Mouse (Mus musculus): ENCODE measurements around the gene 1110032F04Rik. TPM values are rescaled to one million over a fixed set of nuclear protein-coding genes. Genes with fewer than 3 reads are reported as not detected.

The 1110032F04Rik gene
- polyA plus RNA-seq (2016; fragmentation: Nextera tagmentation; extraction: Ambion mirVana), result 3.5 and 4.5 TPM in 2 replicates

GRCm38 (mm10) chr3:68869211-68869690 is at the start of gene 1110032F04Rik:
Gene 1110032F04Rik, plus strand, starts transcription at chr3:68869586.
- H3K27ac ChIP-seq, result peak within 1 kb of the TSS; percentile 76
- no peaks in the 10 kb centered on the region for H3K36me3 ChIP-seq
- peaks cover 12% of the 10 kb centered on the region for H3K4me1 ChIP-seq
- peak within 1 kb of the TSS; percentile 73 for H3K9ac ChIP-seq
- H3K4me3 ChIP-seq, result peak within 1 kb of the TSS; percentile 78
- WGBS, result 1% methylated on average over 37 of the region's 62 CpGs
- peak; percentile 86 for ATAC-seq (ENCODE audit: low FRiP score)
- peak within 1 kb of the TSS; percentile 99 for H3K4me2 ChIP-seq (replicated peaks)
- peaks cover 25% of the 10 kb centered on the region for H3K27me3 ChIP-seq
- no peaks in the 10 kb centered on the region for H3K9me3 ChIP-seq (replicated peaks)

DNA sequence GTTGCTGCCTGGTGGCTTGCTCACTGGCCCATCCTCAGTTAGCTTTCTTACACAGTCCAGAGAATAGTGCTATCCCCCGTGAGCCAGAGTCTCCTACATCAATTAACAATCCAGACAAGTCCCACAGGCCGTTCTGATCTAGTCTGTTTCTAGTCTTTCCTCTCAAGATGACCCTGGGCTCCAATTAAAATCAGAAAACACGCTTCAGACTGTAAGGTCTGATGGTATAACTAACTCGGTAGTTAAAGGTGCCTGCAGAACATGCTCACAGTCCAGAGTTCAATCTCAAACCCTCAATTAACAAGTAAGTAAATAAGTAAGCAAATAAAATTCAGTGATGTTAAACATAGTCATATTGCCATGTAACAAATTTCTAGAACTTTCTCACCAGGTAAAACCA is 48.0 kb upstream of the 1110032F04Rik start:
- Histone ChIP-seq H3K9ac (no peak overlapping the region), H3K9me3 (replicated peaks) (no peaks in the 10 kb centered on the region), H3K27ac (no peak overlapping the region), H3K27me3 (no peaks in the 10 kb centered on the region), H3K36me3 (no peaks in the 10 kb centered on the region), H3K4me1 (peaks cover 16% of the 10 kb centered on the region), H3K4me3 (no peak overlapping the region), H3K4me2 (replicated peaks) (no peak overlapping the region)
- ATAC-seq (ENCODE audit: low FRiP score), result no peak
- 69% methylated on average over 4 of the region's 4 CpGs for WGBS

DNA sequence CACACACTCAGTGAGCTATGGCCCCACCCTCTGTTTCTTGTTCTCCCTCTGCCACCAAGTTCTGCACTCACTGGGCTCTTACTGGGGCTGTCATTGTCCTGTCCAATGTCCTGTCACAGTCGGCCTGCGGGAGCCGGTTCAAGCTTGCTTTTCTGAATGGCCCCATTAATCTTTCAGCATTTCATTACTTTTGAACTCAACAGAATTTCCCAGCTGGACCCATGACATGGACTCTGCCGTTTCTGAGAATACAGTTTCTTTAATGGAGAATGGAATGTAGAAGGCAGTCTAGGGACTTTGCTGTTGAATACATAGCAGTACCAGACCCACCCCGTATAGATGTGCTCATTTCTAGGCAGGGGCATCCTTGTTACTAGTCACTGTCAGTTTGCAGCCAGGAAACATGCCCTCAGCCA is 47.5 kb upstream of the 1110032F04Rik start:
- Histone ChIP-seq H3K4me3 (no peak overlapping the region), H3K9me3 (replicated peaks) (no peaks in the 10 kb centered on the region), H3K9ac (no peak overlapping the region), H3K4me1 (peaks cover 16% of the 10 kb centered on the region), H3K36me3 (no peaks in the 10 kb centered on the region), H3K27ac (no peak overlapping the region), H3K4me2 (replicated peaks) (no peak overlapping the region), H3K27me3 (no peaks in the 10 kb centered on the region)
- peak; percentile 87 for ATAC-seq (ENCODE audit: low FRiP score)
- WGBS, result 28% methylated on average over 5 of the region's 5 CpGs

DNA sequence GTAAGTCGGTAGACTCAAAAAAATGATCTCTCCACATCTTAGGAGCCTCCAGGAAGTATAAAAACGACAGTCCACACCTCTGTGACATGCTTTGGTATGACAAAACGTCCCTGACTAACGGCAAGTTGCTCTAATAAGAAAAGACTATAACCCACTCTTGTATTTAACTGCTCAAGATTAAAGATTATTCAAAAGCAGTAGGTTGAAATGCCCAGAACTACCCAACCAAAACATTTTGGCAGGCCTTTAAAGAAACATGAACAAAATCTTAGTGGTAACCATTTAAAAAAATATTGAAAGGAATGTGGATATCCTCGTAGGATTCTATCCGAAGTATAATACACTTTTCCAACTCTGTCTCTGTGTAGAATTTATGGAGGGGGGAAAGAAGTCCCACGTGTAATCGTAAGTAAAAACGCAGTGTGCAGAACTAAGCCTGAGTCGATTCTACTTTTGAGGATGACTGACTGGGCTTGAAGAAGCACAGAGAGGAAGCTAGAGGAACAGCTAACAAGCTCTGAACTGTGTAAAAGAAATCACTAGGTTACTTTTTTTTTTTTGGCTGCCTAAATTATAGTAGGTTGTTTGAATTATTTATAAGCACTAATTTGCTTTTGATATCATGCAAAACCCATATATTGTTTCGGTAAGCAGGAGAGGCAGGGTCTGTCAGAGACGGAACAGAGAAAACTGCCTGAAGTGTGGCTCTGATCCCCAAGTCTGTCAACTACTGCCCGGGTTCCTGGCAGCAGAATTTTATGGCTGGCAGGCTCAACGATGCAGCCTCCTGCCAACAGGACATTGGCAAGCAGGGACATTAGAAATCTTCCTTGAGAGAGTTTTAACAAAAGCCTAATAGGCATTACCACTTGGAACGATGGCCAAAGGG is 45.3 kb upstream of the 1110032F04Rik start:
- Histone ChIP-seq H3K36me3 (no peaks in the 10 kb centered on the region), H3K27me3 (no peaks in the 10 kb centered on the region), H3K4me3 (no peak overlapping the region), H3K4me1 (peaks cover 16% of the 10 kb centered on the region), H3K27ac (0 out of 2 replicates have a peak overlapping the region, but pooled peaks have one; percentile 37), H3K9ac (no peak overlapping the region), H3K4me2 (replicated peaks) (no peak overlapping the region), H3K9me3 (replicated peaks) (no peaks in the 10 kb centered on the region)
- no peak for ATAC-seq (ENCODE audit: low FRiP score)
- 76% methylated on average over 15 of the region's 15 CpGs for WGBS

DNA sequence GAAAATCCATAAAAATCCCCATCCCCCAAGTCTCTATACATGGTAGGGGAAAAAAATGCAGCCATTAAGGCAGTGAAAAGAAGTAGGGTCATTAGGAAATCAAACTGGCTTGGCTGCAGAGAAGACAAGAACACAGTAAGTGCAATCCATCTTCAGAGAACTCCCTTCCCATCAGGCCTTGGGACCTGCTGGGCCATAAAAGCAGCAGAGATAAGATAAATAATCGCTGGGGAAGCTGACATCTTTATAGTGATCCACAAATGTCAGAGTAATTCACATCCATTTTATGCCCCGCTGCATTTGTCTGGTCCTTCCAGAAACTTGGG is 44.7 kb upstream of the 1110032F04Rik start:
- Histone ChIP-seq H3K4me3 (no peak overlapping the region), H3K4me1 (peaks cover 16% of the 10 kb centered on the region), H3K9me3 (replicated peaks) (no peaks in the 10 kb centered on the region), H3K36me3 (no peaks in the 10 kb centered on the region), H3K4me2 (replicated peaks) (no peak overlapping the region), H3K27ac (0 out of 2 replicates have a peak overlapping the region, but pooled peaks have one; percentile 37), H3K27me3 (no peaks in the 10 kb centered on the region), H3K9ac (no peak overlapping the region)
- no peak for ATAC-seq (ENCODE audit: low FRiP score)
- WGBS, result 58% methylated on average over 2 of the region's 2 CpGs

DNA sequence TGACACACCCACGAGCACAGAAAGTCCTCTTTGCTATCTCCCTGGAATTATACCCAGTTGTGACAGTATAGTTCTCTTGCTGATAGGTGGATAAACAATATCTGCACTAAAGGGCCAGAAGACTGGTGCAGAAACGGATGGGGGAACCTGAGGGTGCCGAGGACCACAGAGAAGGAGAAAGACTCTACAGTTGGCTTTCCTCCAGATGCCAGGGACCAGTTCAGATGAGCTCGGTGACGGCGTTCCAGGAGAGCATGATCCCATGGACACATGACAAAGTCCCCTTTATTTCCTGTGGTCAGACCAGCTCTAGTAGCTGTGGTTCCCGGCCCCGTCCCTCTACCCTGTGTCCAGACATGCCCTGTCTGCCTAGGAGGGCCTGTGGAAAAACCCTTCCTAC is 44.2 kb upstream of the 1110032F04Rik start:
- no peak overlapping the region for H3K27ac ChIP-seq
- no peaks in the 10 kb centered on the region for H3K27me3 ChIP-seq
- H3K9ac ChIP-seq, result no peak overlapping the region
- H3K4me3 ChIP-seq, result no peak overlapping the region
- WGBS, result 64% methylated on average over 8 of the region's 8 CpGs
- H3K4me1 ChIP-seq, result peaks cover 16% of the 10 kb centered on the region
- H3K36me3 ChIP-seq, result no peaks in the 10 kb centered on the region
- H3K4me2 ChIP-seq (replicated peaks), result no peak overlapping the region
- H3K9me3 ChIP-seq (replicated peaks), result no peaks in the 10 kb centered on the region
- ATAC-seq (ENCODE audit: low FRiP score), result no peak

DNA sequence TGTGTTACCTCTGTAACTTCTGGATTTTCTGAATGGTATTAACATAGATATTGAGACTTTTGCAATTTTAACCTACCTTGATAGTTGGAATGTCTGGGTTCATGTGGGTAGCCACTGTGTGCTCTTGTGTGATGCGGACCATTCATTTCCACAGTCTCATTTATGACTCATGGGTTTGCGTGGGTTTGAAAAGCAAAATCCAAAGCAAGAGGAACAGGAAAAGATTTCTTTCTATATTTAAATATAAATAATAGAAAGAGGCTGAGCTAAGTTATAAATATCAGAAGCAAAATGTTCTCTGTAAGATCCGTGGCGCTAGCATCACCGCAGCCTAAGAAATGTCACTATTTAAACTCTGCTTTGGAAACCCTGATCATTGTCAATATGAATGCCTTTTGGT is 41.7 kb upstream of the 1110032F04Rik start:
- H3K27me3 ChIP-seq, result no peaks in the 10 kb centered on the region
- no peak for ATAC-seq (ENCODE audit: low FRiP score)
- no peak overlapping the region for H3K4me2 ChIP-seq (replicated peaks)
- no peaks in the 10 kb centered on the region for H3K9me3 ChIP-seq (replicated peaks)
- WGBS, result 95% methylated on average over 5 of the region's 5 CpGs
- H3K4me1 ChIP-seq, result peaks cover 10% of the 10 kb centered on the region
- H3K9ac ChIP-seq, result no peak overlapping the region
- no peaks in the 10 kb centered on the region for H3K36me3 ChIP-seq
- no peak overlapping the region for H3K4me3 ChIP-seq
- no peak overlapping the region for H3K27ac ChIP-seq

DNA sequence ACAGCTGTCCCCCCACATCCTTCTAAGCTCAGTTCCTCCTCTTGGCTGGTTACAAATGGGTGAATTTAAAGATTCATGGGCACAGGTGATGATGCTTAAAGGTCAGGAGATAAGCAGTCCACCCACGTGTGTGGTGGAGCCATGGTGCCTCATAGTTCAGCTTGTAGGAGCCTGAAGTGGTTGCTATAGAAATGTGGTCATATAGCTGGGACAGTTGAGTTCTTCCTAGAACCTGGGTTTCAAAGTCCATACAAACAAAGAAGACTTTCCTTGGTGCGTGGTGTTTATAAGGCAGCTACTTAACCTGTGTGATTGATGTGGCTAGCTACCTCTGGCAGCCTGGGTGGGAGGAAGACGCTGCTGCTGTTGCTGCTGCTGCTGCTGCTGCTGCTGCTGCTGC is 39.4 kb upstream of the 1110032F04Rik start:
- Histone ChIP-seq H3K27me3 (no peaks in the 10 kb centered on the region), H3K4me2 (replicated peaks) (no peak overlapping the region), H3K36me3 (no peaks in the 10 kb centered on the region), H3K9me3 (replicated peaks) (no peaks in the 10 kb centered on the region), H3K4me3 (no peak overlapping the region), H3K27ac (no peak overlapping the region), H3K9ac (no peak overlapping the region), H3K4me1 (peaks cover 4% of the 10 kb centered on the region; the same call in 1 of the 2 replicates)
- ATAC-seq (ENCODE audit: low FRiP score), result no peak
- 86% methylated on average over 3 of the region's 3 CpGs for WGBS

DNA sequence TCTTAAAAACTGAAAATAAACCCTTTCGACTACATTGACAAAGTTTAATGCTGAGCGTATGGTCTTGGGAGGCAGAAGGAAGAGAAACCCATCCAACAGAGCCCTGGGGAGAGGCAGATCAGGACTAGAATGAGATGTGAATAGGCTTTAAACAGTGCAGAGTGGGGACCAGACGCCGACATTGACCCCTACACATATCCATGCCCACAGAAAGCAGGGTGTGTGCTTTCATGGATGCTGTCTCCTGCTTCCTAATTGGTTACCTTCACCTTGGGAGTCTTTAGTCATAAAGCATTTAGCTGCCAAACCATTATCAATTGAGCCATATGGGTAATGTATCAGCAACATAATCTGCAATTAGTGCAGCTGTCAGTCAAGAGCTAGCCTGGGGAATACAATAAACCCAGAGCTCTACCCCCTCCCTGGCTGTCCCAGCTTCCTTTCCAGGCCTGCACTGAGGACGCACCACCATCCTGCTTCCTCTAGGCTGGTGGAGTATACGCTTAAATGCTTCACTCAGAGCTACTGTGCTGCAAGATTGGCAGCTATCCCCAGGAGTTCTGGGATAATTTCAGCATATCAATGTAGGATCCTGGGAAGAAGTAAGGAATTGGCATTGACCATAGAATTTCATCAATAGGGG is 32.4 kb upstream of the 1110032F04Rik start:
- WGBS, result 58% methylated on average over 6 of the region's 6 CpGs
- no peak overlapping the region for H3K27ac ChIP-seq
- H3K4me1 ChIP-seq, result 0 out of 2 replicates have a peak, but pooled peaks cover 3% of the 10 kb centered on the region
- peak; percentile 78 for ATAC-seq (ENCODE audit: low FRiP score)
- H3K4me3 ChIP-seq, result no peak overlapping the region
- H3K27me3 ChIP-seq, result no peaks in the 10 kb centered on the region
- no peak overlapping the region for H3K4me2 ChIP-seq (replicated peaks)
- no peak overlapping the region for H3K9ac ChIP-seq
- no peaks in the 10 kb centered on the region for H3K36me3 ChIP-seq
- no peaks in the 10 kb centered on the region for H3K9me3 ChIP-seq (replicated peaks)

DNA sequence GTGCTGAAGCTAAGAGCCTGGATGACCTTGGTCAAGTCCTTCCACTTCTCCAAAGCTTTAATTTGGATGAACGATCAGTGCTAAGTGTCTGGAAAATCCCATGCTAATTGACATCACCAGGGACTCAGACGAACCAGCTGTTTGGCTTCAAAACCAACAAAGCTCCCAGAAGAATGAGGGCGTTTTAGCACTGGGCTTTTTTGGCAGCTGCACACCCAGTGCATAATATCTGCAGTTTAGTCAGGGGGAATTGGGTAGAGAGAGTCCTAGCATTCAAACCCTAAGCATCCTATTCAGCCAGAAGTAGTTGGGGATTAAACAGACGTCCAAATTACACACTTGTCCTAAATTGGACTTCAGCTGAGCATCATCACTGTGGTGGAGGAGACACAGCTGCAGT is 29.2 kb upstream of the 1110032F04Rik start:
- ATAC-seq (ENCODE audit: low FRiP score), result no peak
- no peaks in the 10 kb centered on the region for H3K36me3 ChIP-seq
- no peaks in the 10 kb centered on the region for H3K9me3 ChIP-seq (replicated peaks)
- H3K9ac ChIP-seq, result no peak overlapping the region
- no peak overlapping the region for H3K27ac ChIP-seq
- H3K4me2 ChIP-seq (replicated peaks), result no peak overlapping the region
- 0 out of 2 replicates have a peak, but pooled peaks cover 3% of the 10 kb centered on the region for H3K4me1 ChIP-seq
- H3K4me3 ChIP-seq, result no peak overlapping the region
- WGBS, result 59% methylated on average over 4 of the region's 4 CpGs
- H3K27me3 ChIP-seq, result no peaks in the 10 kb centered on the region

GRCm38 (mm10) chr3:68844025-68844424 is 25.4 kb upstream of the 1110032F04Rik start:
- 93% methylated on average over 4 of the region's 4 CpGs for WGBS
- no peaks in the 10 kb centered on the region for H3K9me3 ChIP-seq (replicated peaks)

GRCm38 (mm10) chr3:68848323-68848722 is 21.1 kb upstream of the 1110032F04Rik start:
- no peak overlapping the region for H3K4me2 ChIP-seq (replicated peaks)
- H3K4me1 ChIP-seq, result no peaks in the 10 kb centered on the region
- H3K27me3 ChIP-seq, result no peaks in the 10 kb centered on the region; the same call in 1 of the 2 replicates
- 72% methylated on average over 3 of the region's 3 CpGs for WGBS
- H3K9ac ChIP-seq, result no peak overlapping the region
- no peaks in the 10 kb centered on the region for H3K9me3 ChIP-seq (replicated peaks)
- no peak for ATAC-seq (ENCODE audit: low FRiP score)
- H3K27ac ChIP-seq, result no peak overlapping the region
- no peaks in the 10 kb centered on the region for H3K36me3 ChIP-seq
- no peak overlapping the region for H3K4me3 ChIP-seq

More at GRCm38 (mm10) chr3:68844025-68844424, 25.4 kb upstream of the 1110032F04Rik start:
- no peak overlapping the region for H3K27ac ChIP-seq
- no peak overlapping the region for H3K4me2 ChIP-seq (replicated peaks)
- H3K9ac ChIP-seq, result no peak overlapping the region
- H3K27me3 ChIP-seq, result no peaks in the 10 kb centered on the region
- H3K36me3 ChIP-seq, result no peaks in the 10 kb centered on the region
- no peak for ATAC-seq (ENCODE audit: low FRiP score)
- H3K4me3 ChIP-seq, result no peak overlapping the region
- no peaks in the 10 kb centered on the region for H3K4me1 ChIP-seq
